Mouse (Mus musculus) stomach, postnatal 0 days (tissue): Measurements from ENCODE around the gene Gm10337.

Experiments used
- CTCF ChIP-seq: IDR thresholded peaks from 2 replicates; pipeline ENCODE4 v1.5.1; 2016; ENCODE audit warnings: antibody characterized with exemption, low read depth, mild to moderate bottlenecking, moderate library complexity
- EP300 ChIP-seq: optimal IDR thresholded peaks from 2 replicates; pipeline ENCODE3; 2016; ENCODE audit warnings: antibody characterized with exemption

GRCm38 (mm10) chr15:102546677-102547427 lies 43.3 kb downstream of the Gm10337 start:
- TF ChIP-seq CTCF (no peak), EP300 (no peak)
